Mouse (Mus musculus): ENCODE data around the gene Tbpl1. TPM values are rescaled to one million over a fixed set of nuclear protein-coding genes. Genes with fewer than 3 reads are reported as not detected.
A peak's percentile ranks its signal among the peaks of the same experiment; 100 is the strongest.

The Tbpl1 gene
- polyA plus RNA-seq, 1 experiment from 2014 or later = 73.3 TPM

DNA sequence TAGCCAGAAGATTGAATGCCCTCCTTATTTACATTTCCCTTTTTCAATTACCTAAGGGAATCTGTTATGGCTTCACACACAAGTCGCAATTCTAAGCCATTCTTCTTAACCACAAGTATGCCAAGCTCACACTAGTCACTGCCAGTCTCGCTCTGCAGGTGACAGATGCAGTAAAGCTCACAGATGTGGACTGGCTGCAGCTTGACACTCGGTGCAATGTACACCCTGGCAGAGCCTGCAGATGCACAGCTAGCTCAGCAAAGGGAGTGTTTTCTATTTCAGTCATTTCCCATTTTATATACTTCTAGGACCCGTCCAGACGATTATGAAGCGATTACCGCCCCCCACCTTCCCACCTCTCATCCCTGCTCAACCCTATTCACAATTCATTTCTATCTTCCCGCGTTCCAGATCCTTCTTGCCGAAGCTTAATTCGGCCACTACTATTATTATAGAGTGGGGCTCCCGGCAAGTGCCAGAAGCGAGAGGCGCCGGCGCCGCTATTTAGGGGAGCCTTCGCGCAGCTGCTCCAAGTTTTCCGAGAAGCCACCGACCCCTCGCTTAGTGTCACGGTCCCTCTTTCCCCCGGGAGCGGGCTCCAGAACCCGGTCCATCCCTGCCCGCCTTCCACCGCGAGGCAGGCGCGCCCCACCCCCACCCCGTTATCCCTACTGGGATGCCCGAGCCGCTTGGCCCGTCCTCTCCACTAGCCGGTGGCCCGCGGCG is 1.3 kb downstream of the Tbpl1 start:
- Histone ChIP-seq H3K4me1 (peaks cover 22% of the 10 kb centered on the region), H3K36me3 (no peaks in the 10 kb centered on the region), H3K9me3 (replicated peaks) (no peaks in the 10 kb centered on the region), H3K4me3 (peak overlapping the region; percentile 99), H3K27ac (peak overlapping the region; percentile 99), H3K27me3 (ENCODE audit: low read depth, poor library complexity, severe bottlenecking) (no peaks in the 10 kb centered on the region)
- 2% methylated on average over 39 of the region's 39 CpGs for WGBS
- peak; percentile 32 for DNase-seq (ENCODE audit: low spot score)

GRCm38 (mm10) chr10:22728257-22728656 is 3.5 kb downstream of the Tbpl1 start:
- H3K4me3 ChIP-seq = no peak overlapping the region
- H3K27ac ChIP-seq = no peak overlapping the region
- H3K4me1 ChIP-seq = peaks cover 22% of the 10 kb centered on the region
- H3K9me3 ChIP-seq (replicated peaks) = no peaks in the 10 kb centered on the region
- 97% methylated on average over 1 of the region's 1 CpGs for WGBS
- no peaks in the 10 kb centered on the region for H3K27me3 ChIP-seq (ENCODE audit: low read depth, poor library complexity, severe bottlenecking)
- H3K36me3 ChIP-seq = peaks cover 3% of the 10 kb centered on the region; the same call in 1 of the 2 replicates
- DNase-seq (ENCODE audit: low spot score) = no peak

DNA sequence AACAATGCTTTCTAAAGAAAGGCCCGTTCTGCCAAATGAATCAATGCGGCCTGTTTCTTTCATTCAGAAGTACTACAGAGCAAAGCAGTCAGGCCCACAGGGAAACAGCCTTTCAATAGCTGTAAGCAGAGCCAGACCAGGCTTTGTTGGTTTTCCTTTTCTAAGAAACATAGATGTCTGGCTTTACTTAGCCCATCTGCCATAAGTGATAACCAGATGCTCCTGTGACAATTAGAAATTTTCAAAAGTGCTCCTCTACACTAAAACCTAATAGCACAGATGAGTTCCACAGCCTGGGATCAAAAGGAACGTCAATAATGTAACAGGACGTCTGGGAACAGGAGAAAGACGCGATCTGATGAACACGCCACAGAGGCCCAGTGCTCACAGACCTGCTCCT is 5.4 kb downstream of the Tbpl1 start:
- Histone ChIP-seq H3K9me3 (replicated peaks) (no peaks in the 10 kb centered on the region), H3K4me3 (no peak overlapping the region), H3K36me3 (peaks cover 3% of the 10 kb centered on the region; the same call in 1 of the 2 replicates), H3K27me3 (ENCODE audit: low read depth, poor library complexity, severe bottlenecking) (no peaks in the 10 kb centered on the region), H3K4me1 (peaks cover 15% of the 10 kb centered on the region), H3K27ac (no peak overlapping the region)
- DNase-seq (ENCODE audit: low spot score) = no peak
- 84% methylated on average over 7 of the region's 7 CpGs for WGBS

- H3K4me3 ChIP-seq = no peak overlapping the region
- no peak for DNase-seq (ENCODE audit: low spot score)
- peaks cover 13% of the 10 kb centered on the region for H3K4me1 ChIP-seq
- WGBS = 70% methylated on average over 4 of the region's 4 CpGs
- H3K27me3 ChIP-seq (ENCODE audit: low read depth, poor library complexity, severe bottlenecking) = no peaks in the 10 kb centered on the region
- no peak overlapping the region for H3K27ac ChIP-seq
- no peaks in the 10 kb centered on the region for H3K9me3 ChIP-seq (replicated peaks)
- peaks cover 3% of the 10 kb centered on the region; the same call in 1 of the 2 replicates for H3K36me3 ChIP-seq
Measured at GRCm38 (mm10) chr10:22725166-22725565, 6.6 kb downstream of the Tbpl1 start.

- DNase-seq (ENCODE audit: low spot score) = no peak
- Histone ChIP-seq H3K27ac (no peak overlapping the region), H3K4me3 (no peak overlapping the region), H3K4me1 (no peaks in the 10 kb centered on the region), H3K36me3 (peaks cover 3% of the 10 kb centered on the region; the same call in 1 of the 2 replicates), H3K9me3 (replicated peaks) (no peaks in the 10 kb centered on the region), H3K27me3 (ENCODE audit: low read depth, poor library complexity, severe bottlenecking) (no peaks in the 10 kb centered on the region)
- 91% methylated on average over 5 of the region's 5 CpGs for WGBS
Measured at GRCm38 (mm10) chr10:22720781-22721529, 10.8 kb downstream of the Tbpl1 start.

- Histone ChIP-seq H3K27me3 (ENCODE audit: low read depth, poor library complexity, severe bottlenecking) (no peaks in the 10 kb centered on the region), H3K27ac (no peak overlapping the region), H3K4me3 (no peak overlapping the region), H3K4me1 (no peaks in the 10 kb centered on the region), H3K9me3 (replicated peaks) (no peaks in the 10 kb centered on the region), H3K36me3 (no peaks in the 10 kb centered on the region)
- WGBS = 63% methylated on average over 4 of the region's 4 CpGs
- DNase-seq (ENCODE audit: low spot score) = no peak
Measured at GRCm38 (mm10) chr10:22718475-22718874, 13.3 kb downstream of the Tbpl1 start.

- peak; percentile 60 for DNase-seq (ENCODE audit: low spot score)
- no peaks in the 10 kb centered on the region for H3K4me1 ChIP-seq
- no peak overlapping the region for H3K27ac ChIP-seq
- no peaks in the 10 kb centered on the region for H3K27me3 ChIP-seq (ENCODE audit: low read depth, poor library complexity, severe bottlenecking)
- H3K4me3 ChIP-seq = no peak overlapping the region
- H3K36me3 ChIP-seq = peaks cover 13% of the 10 kb centered on the region
- WGBS = 74% methylated on average over 4 of the region's 4 CpGs
- no peaks in the 10 kb centered on the region for H3K9me3 ChIP-seq (replicated peaks)
Measured at GRCm38 (mm10) chr10:22714520-22714919, 17.2 kb downstream of the Tbpl1 start.

- H3K27ac ChIP-seq = no peak overlapping the region
- H3K27me3 ChIP-seq (ENCODE audit: low read depth, poor library complexity, severe bottlenecking) = no peaks in the 10 kb centered on the region
- H3K4me3 ChIP-seq = no peak overlapping the region
- no peak for DNase-seq (ENCODE audit: low spot score)
- peaks cover 29% of the 10 kb centered on the region for H3K36me3 ChIP-seq
- no peaks in the 10 kb centered on the region for H3K4me1 ChIP-seq
- 97% methylated on average over 2 of the region's 2 CpGs for WGBS
- H3K9me3 ChIP-seq (replicated peaks) = no peaks in the 10 kb centered on the region
Measured at GRCm38 (mm10) chr10:22712955-22713354, 18.8 kb downstream of the Tbpl1 start.

DNA sequence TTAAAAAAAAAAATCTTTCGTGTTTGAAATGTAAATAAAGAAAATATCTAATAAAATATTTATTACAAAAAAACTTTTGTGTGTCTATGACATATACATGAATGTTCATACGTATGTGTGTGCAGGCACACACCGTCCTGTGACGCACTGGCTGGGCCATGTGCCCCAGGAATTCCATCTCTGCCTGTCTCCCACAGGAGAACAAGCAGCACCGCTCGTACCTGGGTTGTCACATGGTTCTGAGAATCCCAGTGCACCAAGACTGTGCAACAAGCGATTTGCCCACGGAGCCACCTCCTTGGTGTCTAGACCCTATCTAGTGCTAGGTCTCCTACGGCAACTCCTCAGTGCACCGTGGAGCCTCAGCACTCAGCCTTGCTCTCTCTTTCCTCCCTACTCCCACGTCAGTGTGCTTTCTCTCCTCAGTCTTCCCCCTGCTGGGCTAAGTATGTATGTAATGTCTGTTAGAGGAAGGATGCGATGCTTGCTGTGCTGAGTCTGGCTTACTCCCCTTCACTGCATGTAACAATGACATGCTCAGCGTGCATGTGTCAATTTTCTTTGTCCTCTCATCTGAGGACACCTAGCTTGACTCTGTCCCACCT is 21.5 kb downstream of the Tbpl1 start:
- 94% methylated on average over 13 of the region's 13 CpGs for WGBS
- no peak overlapping the region for H3K4me3 ChIP-seq

DNA sequence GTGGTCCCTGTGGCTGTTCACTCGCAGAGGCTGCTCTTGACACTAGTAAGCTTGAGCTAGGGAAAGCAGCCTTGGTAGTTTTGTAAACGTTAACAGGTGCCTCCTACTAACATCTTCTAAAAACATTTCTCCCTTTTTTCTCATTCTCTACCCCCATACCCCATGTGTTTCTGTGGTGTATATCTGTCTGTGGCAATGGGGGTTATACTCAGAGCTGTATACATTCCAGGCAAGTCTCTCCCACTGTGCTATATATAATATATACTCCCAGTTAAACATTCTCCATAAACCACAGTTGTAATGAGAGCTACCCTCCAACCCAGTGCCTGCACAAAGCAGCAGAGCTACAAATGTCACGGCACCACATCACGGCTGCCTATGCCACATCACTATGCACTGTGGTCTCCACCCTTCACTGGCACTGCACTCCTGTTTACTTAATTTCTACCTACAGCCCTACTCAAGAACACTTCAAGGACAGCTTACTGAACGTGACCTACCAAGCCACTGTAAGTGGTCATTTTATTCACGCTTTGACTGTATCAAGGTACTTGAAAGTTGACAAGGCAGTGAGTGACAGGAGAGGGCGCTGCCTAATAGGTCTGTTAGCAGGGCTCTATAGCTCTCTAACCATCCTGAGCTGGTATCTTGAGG is 23.4 kb downstream of the Tbpl1 start:
- H3K4me1 ChIP-seq = no peaks in the 10 kb centered on the region
- H3K36me3 ChIP-seq = peaks cover 67% of the 10 kb centered on the region
- no peak overlapping the region for H3K4me3 ChIP-seq
- DNase-seq (ENCODE audit: low spot score) = no peak
- no peak overlapping the region for H3K27ac ChIP-seq
- 94% methylated on average over 7 of the region's 7 CpGs for WGBS
- H3K9me3 ChIP-seq (replicated peaks) = no peaks in the 10 kb centered on the region
- no peaks in the 10 kb centered on the region for H3K27me3 ChIP-seq (ENCODE audit: low read depth, poor library complexity, severe bottlenecking)

More for the DNA sequence above, 21.5 kb downstream of the Tbpl1 start:
- no peaks in the 10 kb centered on the region for H3K4me1 ChIP-seq
- no peaks in the 10 kb centered on the region for H3K27me3 ChIP-seq (ENCODE audit: low read depth, poor library complexity, severe bottlenecking)
- H3K36me3 ChIP-seq = peaks cover 55% of the 10 kb centered on the region
- DNase-seq (ENCODE audit: low spot score) = no peak
- no peaks in the 10 kb centered on the region for H3K9me3 ChIP-seq (replicated peaks)
- no peak overlapping the region for H3K27ac ChIP-seq

GRCm38 (mm10) chr10:22703844-22704243 is 27.9 kb downstream of the Tbpl1 start:
- no peak overlapping the region for H3K4me3 ChIP-seq
- H3K27me3 ChIP-seq (ENCODE audit: low read depth, poor library complexity, severe bottlenecking) = no peaks in the 10 kb centered on the region
- DNase-seq (ENCODE audit: low spot score) = no peak
- WGBS = 90% methylated on average over 6 of the region's 6 CpGs
- peaks cover 77% of the 10 kb centered on the region for H3K36me3 ChIP-seq
- no peak overlapping the region for H3K27ac ChIP-seq
- H3K4me1 ChIP-seq = no peaks in the 10 kb centered on the region
- H3K9me3 ChIP-seq (replicated peaks) = no peaks in the 10 kb centered on the region

- no peak for DNase-seq (ENCODE audit: low spot score)
- 88% methylated on average over 12 of the region's 12 CpGs for WGBS
- Histone ChIP-seq H3K4me3 (no peak overlapping the region), H3K9me3 (replicated peaks) (no peaks in the 10 kb centered on the region), H3K4me1 (no peaks in the 10 kb centered on the region), H3K27me3 (ENCODE audit: low read depth, poor library complexity, severe bottlenecking) (no peaks in the 10 kb centered on the region), H3K27ac (no peak overlapping the region), H3K36me3 (peaks cover 56% of the 10 kb centered on the region)
Measured at GRCm38 (mm10) chr10:22701485-22702315, 30.0 kb downstream of the Tbpl1 start.
